Mouse (Mus musculus) embryo, embryonic 10.5 days (tissue): ENCODE data around the gene Bscl2.

Experiments
- DNase-seq: peaks from one replicate; pipeline ENCODE4 v3.0.0-alpha.2; 2015; ENCODE audit warnings: low spot score

Gene Bscl2

GRCm38 (mm10) chr19:8837251-8837791, at the start of gene Bscl2:
Gene Bscl2 (plus strand): TSS chr19:8837467.
- DNase-seq: peak; percentile 89

GRCm38 (mm10) chr19:8788521-8788920, 48.7 kb upstream of the Bscl2 start:
- DNase-seq: peak; percentile 57

GRCm38 (mm10) chr19:8789171-8789570, 48.1 kb upstream of the Bscl2 start:
- no peak for DNase-seq

- no peak for DNase-seq
Observed at GRCm38 (mm10) chr19:8790171-8790570, 47.1 kb upstream of the Bscl2 start.

- DNase-seq: peak; percentile 96
Observed at GRCm38 (mm10) chr19:8798264-8798946, 38.9 kb upstream of the Bscl2 start, which contains the start of gene Polr2g. Gene Polr2g (minus strand): TSS chr19:8798577.

GRCm38 (mm10) chr19:8798947-8799315, 38.3 kb upstream of the Bscl2 start:
- DNase-seq: no peak

GRCm38 (mm10) chr19:8802130-8802821, 35.0 kb upstream of the Bscl2 start, which contains the start of gene Zbtb3:
Gene Zbtb3 (plus strand): TSS chr19:8802555.
- DNase-seq: peak; percentile 99

GRCm38 (mm10) chr19:8803204-8803780, 34.0 kb upstream of the Bscl2 start:
- no peak for DNase-seq

- DNase-seq: no peak
Observed at GRCm38 (mm10) chr19:8803879-8804660, 33.2 kb upstream of the Bscl2 start.

- no peak for DNase-seq
Observed at GRCm38 (mm10) chr19:8806810-8807209, 30.5 kb upstream of the Bscl2 start.

GRCm38 (mm10) chr19:8815812-8816211, 21.5 kb upstream of the Bscl2 start:
- DNase-seq: no peak

- DNase-seq: peak; percentile 10
Observed at GRCm38 (mm10) chr19:8817001-8817400, 20.3 kb upstream of the Bscl2 start.

GRCm38 (mm10) chr19:8818301-8818798, 18.9 kb upstream of the Bscl2 start:
- no peak for DNase-seq

- DNase-seq: peak; percentile 100
Observed at GRCm38 (mm10) chr19:8818801-8819595, 18.3 kb upstream of the Bscl2 start, which contains the start of gene Ttc9c. Gene Ttc9c (minus strand): TSS chr19:8819333.

- DNase-seq: peak; percentile 97
Observed at GRCm38 (mm10) chr19:8819596-8820423, 17.5 kb upstream of the Bscl2 start, which contains the start of gene Hnrnpul2. Gene Hnrnpul2 (plus strand): TSS chr19:8820010.

- peak; percentile 7 for DNase-seq
Observed at GRCm38 (mm10) chr19:8820424-8820956, 16.8 kb upstream of the Bscl2 start.

- no peak for DNase-seq
Observed at GRCm38 (mm10) chr19:8821146-8821545, 16.1 kb upstream of the Bscl2 start.

- no peak for DNase-seq
Observed at GRCm38 (mm10) chr19:8822696-8823095, 14.6 kb upstream of the Bscl2 start.

GRCm38 (mm10) chr19:8829660-8830059, 7.6 kb upstream of the Bscl2 start, which contains the start of gene AC129217.1:
Gene AC129217.1 (plus strand): TSS chr19:8829773.
- DNase-seq: no peak
